Mouse (Mus musculus) lung, postnatal 0 days (tissue): ENCODE results near the gene Kcnt2. TPM values are rescaled to one million over a fixed set of nuclear protein-coding genes. Genes with fewer than 3 reads are reported as not detected.

Source experiments
- ATAC-seq: fragments of 200-750 bp; cut with Nextera tagmentation; 2 replicates; pipeline ENCODE4 v1.8.0; 2017; ENCODE audit warnings: moderate library complexity
- DNase-seq: peaks from one replicate; pipeline ENCODE4 v3.0.0-alpha.2; 2016; ENCODE audit warnings: low spot score
- H3K27ac ChIP-seq: fragments of 300-500 bp; sonication (generic); 2 replicates; pipeline ENCODE4 v1.5.1; 2014; ENCODE audit warnings: antibody characterized with exemption, mild to moderate bottlenecking, low read length, mixed read lengths
- H3K27me3 ChIP-seq: fragments of 300-500 bp; sonication (generic); replicated peaks from 2 replicates; pipeline ENCODE4 v1.6.1; 2014; ENCODE audit warnings: low read length, mixed read lengths; ENCODE audit not compliant: insufficient read depth
- H3K36me3 ChIP-seq: fragments of 300-500 bp; sonication (generic); 2 replicates; pipeline ENCODE4 v1.6.1; 2014; ENCODE audit warnings: low read length, mixed read lengths; ENCODE audit not compliant: insufficient read depth
- H3K4me1 ChIP-seq: fragments of 300-500 bp; sonication (generic); 2 replicates; pipeline ENCODE4 v1.6.1; 2014; ENCODE audit warnings: antibody characterized with exemption, low read depth, low read length, mixed read lengths; ENCODE audit not compliant: insufficient read depth
- H3K4me2 ChIP-seq: fragments of 300-500 bp; sonication (generic); replicated peaks from 2 replicates; pipeline ENCODE4 v1.6.1; 2014; ENCODE audit warnings: low read depth, mild to moderate bottlenecking, low read length, moderate library complexity, mixed read lengths
- H3K4me3 ChIP-seq: fragments of 300-500 bp; sonication (generic); 2 replicates; pipeline ENCODE4 v1.5.1; 2014; ENCODE audit warnings: low read depth, low read length
- H3K9ac ChIP-seq: fragments of 300-500 bp; sonication (generic); replicated peaks from 2 replicates; pipeline ENCODE4 v1.6.1; 2014; ENCODE audit warnings: low read depth, mild to moderate bottlenecking
- H3K9me3 ChIP-seq: fragments of 300-500 bp; sonication (generic); 2 replicates; pipeline ENCODE4 v1.6.1; 2016; ENCODE audit warnings: low read length, mixed read lengths
- CTCF ChIP-seq: IDR thresholded peaks from 2 replicates; pipeline ENCODE4 v1.5.1; 2016; ENCODE audit warnings: antibody characterized with exemption, mild to moderate bottlenecking
- EP300 ChIP-seq: IDR thresholded peaks from 2 replicates; pipeline ENCODE4 v1.6.1; 2016; ENCODE audit warnings: antibody characterized with exemption, mild to moderate bottlenecking, control low read depth
- WGBS: fragments of 180-500 bp; shearing (Covaris S2); extraction: QIAGEN DNeasy Blood & Tissue Kit; methylation state at CpG from one replicate; pipeline ENCODE4 v1.1.7; 2014; 5-methylcytosine and 5-hydroxymethylcytosine counted together
- polyA plus RNA-seq: library from polyadenylated mRNA; unstranded; fragments of >200 nt; fragmentation: Nextera tagmentation; extraction: Ambion mirVana; gene quantifications from 2 replicates; pipeline ENCODE4 v1.2.1, GENCODE M21; 2015

Kcnt2 gene
- polyA plus RNA-seq, 1 experiment from 2014 or later, result not detected

DNA sequence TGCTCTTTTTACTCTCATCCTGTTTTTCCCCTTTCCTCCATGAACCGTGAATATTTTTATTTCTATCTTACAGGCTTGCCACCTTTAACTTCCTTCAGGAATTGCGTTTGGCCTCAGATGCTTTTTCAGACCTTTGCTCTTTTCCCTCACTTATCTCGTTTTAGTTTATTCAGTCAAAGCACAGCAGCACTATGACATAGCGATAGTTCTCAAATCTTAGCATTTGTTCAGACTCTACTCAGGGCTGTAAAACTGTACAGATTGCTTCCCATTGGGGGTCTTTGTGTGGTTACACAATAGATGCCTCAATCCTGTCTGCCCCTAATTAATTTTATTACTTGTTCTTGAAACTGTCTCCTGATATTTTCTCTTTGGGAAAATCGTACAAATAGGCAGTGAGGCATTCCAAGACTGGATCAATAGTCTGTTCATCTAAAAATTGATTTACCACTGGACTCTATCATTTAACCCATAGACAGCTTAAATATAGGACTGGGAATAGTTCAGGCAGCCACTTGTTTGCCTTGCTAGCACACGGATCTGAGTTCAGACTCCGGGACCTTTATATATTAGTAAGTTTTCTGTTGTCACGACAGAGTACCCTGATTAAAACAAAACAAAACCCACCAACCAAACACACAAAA is 20.8 kb downstream of the Kcnt2 start:
- Histone ChIP-seq H3K4me3 (no peak overlapping the region), H3K36me3 (no peaks in the 10 kb centered on the region), H3K27ac (no peak overlapping the region), H3K4me2 (no peak overlapping the region), H3K9me3 (no peaks in the 10 kb centered on the region), H3K27me3 (no peaks in the 10 kb centered on the region), H3K4me1 (no peaks in the 10 kb centered on the region), H3K9ac (no peak overlapping the region)
- WGBS, result 48% methylated on average over 8 of the region's 8 CpGs
- DNase-seq (no peak), ATAC-seq (no peak)
- TF ChIP-seq CTCF, result no peak
- TF ChIP-seq EP300, result no peak

DNA sequence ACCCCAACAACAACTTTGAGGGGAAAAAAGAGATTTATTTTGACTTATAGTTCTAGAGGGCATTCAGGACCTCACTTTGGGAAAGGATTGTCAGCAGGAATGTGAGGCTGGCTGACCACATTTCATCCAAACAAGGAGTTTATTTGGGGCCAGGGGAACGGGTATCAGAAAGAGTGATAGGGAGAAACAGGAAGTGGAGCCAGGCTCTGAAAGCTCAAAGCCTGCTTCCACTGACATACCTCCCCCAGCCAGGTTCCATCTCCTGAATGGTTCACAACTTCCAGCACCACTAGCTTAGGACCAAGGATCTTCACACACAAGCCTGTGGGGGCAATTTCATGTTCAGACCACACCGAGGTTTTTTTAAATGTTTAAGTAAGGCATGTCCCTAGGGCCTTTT is 21.3 kb downstream of the Kcnt2 start:
- H3K9me3 ChIP-seq, result no peaks in the 10 kb centered on the region
- H3K9ac ChIP-seq, result no peak overlapping the region
- DNase-seq, result no peak
- H3K36me3 ChIP-seq, result no peaks in the 10 kb centered on the region
- no peak overlapping the region for H3K4me3 ChIP-seq
- H3K4me1 ChIP-seq, result no peaks in the 10 kb centered on the region
- H3K27ac ChIP-seq, result no peak overlapping the region
- 41% methylated on average over 2 of the region's 2 CpGs for WGBS
- ATAC-seq, result no peak
- TF ChIP-seq EP300 (no peak), CTCF (no peak)
- no peak overlapping the region for H3K4me2 ChIP-seq
- no peaks in the 10 kb centered on the region for H3K27me3 ChIP-seq

DNA sequence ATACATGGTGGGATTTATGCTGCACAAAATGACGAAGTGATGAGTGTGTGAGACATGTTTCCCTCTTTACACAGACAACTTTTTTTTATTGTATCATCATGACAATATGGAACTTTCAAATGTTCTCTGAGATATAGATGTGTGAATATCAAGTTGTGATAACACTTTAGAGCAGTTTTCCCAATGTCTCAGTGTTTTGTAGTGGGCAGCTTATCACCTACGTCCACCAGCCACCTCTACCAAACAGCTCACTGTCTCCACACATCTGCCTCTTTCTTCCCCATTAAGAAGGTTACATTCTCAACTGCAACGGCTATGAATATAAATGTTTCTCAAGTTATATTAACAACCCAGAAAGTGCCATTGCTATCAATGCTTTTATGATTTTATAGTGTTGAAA is 27.7 kb downstream of the Kcnt2 start:
- Histone ChIP-seq H3K9ac (no peak overlapping the region), H3K4me1 (no peaks in the 10 kb centered on the region), H3K4me3 (no peak overlapping the region), H3K36me3 (no peaks in the 10 kb centered on the region), H3K9me3 (no peaks in the 10 kb centered on the region), H3K27ac (no peak overlapping the region), H3K4me2 (no peak overlapping the region), H3K27me3 (no peaks in the 10 kb centered on the region)
- DNase-seq, result no peak
- no peak for ATAC-seq
- 69% methylated on average over 3 of the region's 3 CpGs for WGBS
- no peak for TF ChIP-seq CTCF
- no peak for TF ChIP-seq EP300

DNA sequence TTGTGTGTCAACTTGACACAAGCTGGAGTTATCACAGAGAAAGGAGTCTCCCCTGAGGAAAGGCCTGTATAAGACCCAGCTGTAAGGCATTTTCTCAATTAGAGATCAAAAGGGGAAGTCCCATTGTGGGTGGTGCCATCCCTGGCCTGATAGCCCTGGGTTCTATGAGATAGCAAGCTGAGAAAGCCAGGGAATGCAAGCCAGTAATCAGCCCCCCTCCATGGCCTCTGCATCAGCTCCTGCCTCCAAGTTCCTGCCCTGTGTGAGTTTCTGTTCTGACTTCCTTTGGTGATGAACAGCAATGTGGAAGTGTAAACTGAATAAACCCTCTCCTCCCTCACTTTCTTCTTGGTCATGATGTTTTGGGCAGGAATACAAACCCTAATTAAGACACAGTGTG is 29.9 kb downstream of the Kcnt2 start:
- no peaks in the 10 kb centered on the region for H3K27me3 ChIP-seq
- no peak overlapping the region for H3K4me3 ChIP-seq
- no peak overlapping the region for H3K4me2 ChIP-seq
- no peak for DNase-seq
- TF ChIP-seq EP300, result no peak
- no peak for TF ChIP-seq CTCF
- no peaks in the 10 kb centered on the region for H3K36me3 ChIP-seq
- no peak overlapping the region for H3K9ac ChIP-seq
- H3K4me1 ChIP-seq, result no peaks in the 10 kb centered on the region
- H3K27ac ChIP-seq, result no peak overlapping the region
- H3K9me3 ChIP-seq, result no peaks in the 10 kb centered on the region
- no peak for ATAC-seq

DNA sequence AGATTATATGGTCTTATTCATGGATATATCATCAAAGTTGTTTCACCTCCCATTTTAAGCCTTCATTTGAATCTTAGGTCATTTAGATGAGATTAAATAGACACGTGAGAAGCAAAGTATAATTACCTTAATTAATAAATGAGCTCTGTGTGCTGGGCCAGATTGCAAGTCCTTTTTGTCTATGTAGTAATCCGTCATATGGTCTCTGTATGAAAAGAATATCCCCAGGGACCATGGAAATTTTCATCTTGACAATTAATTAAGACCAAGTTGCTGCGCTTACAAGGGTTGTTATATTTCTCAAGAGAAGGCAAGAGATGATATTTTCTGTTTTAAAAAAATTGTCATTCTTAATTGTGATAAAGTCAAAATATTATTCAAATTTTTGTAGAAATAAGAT is 47.2 kb downstream of the Kcnt2 start:
- DNase-seq (no peak), ATAC-seq (no peak)
- 70% methylated on average over 3 of the region's 3 CpGs for WGBS
- Histone ChIP-seq H3K27me3 (no peaks in the 10 kb centered on the region), H3K4me1 (no peaks in the 10 kb centered on the region), H3K4me3 (no peak overlapping the region), H3K27ac (no peak overlapping the region), H3K9me3 (no peaks in the 10 kb centered on the region), H3K36me3 (no peaks in the 10 kb centered on the region), H3K4me2 (no peak overlapping the region), H3K9ac (no peak overlapping the region)
- TF ChIP-seq CTCF (no peak), EP300 (no peak)

DNA sequence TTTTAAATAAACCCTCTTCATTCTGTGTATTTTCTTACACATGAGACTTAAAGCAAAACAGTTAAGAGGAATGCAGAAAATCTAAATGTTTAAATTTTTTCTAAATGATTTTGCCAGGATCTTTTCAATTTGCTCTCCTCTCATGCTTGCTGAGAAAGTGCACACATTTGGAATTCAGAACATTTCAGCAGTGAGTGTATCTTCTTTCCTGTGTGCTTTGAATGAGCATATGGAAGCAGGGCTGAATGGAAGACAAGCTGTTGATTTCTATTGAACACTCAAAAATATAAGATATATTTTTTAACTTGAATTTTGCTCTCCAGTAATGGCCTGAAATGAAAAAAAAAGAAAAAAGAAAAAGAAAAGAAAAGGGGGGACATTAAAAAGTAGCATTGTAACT is 49.5 kb downstream of the Kcnt2 start:
- Histone ChIP-seq H3K9ac (no peak overlapping the region), H3K4me1 (no peaks in the 10 kb centered on the region), H3K27me3 (no peaks in the 10 kb centered on the region), H3K4me2 (no peak overlapping the region), H3K9me3 (no peaks in the 10 kb centered on the region), H3K4me3 (no peak overlapping the region), H3K36me3 (no peaks in the 10 kb centered on the region), H3K27ac (no peak overlapping the region)
- no peak for TF ChIP-seq EP300
- no peak for TF ChIP-seq CTCF
- DNase-seq, result no peak
- ATAC-seq, result no peak

DNA sequence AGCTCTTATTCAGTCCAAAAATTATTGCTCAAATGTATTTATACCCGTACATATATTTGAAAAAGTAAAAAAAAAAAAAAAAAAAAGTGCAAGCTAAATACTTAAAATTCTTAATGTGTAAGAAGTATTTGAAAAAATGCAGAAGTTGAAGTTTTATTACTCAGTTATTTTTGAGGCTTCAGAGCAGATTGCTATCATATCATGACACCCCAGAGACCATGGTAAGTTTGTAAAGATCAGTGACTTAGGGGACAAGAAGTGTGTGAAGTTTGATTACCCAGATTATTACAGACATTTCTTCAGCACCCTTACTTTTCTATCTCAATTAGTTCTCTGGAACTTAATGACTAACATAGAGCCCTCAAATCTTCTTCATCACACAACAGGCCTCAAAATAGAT is 58.3 kb downstream of the Kcnt2 start:
- Histone ChIP-seq H3K4me2 (no peak overlapping the region), H3K36me3 (no peaks in the 10 kb centered on the region), H3K27ac (no peak overlapping the region), H3K4me1 (no peaks in the 10 kb centered on the region), H3K27me3 (no peaks in the 10 kb centered on the region), H3K4me3 (no peak overlapping the region), H3K9ac (no peak overlapping the region), H3K9me3 (no peaks in the 10 kb centered on the region)
- DNase-seq (no peak), ATAC-seq (no peak)
- no peak for TF ChIP-seq EP300
- TF ChIP-seq CTCF, result no peak
- WGBS, result 57% methylated on average over 1 of the region's 1 CpGs
